Mouse (Mus musculus): ENCODE data around the gene Zbtb45. TPM values are rescaled to one million over a fixed set of nuclear protein-coding genes. Genes with fewer than 3 reads are reported as not detected.

The Zbtb45 gene
- polyA plus RNA-seq, 1 experiment from 2014 or later: 28.2 TPM

- H3K27ac ChIP-seq (ENCODE audit: low read length): peak overlapping the region; percentile 100; the same call in 1 of the 2 replicates
- no peak for ATAC-seq (ENCODE audit: low read depth)
- H3K4me3 ChIP-seq (ENCODE audit: low read length): peak overlapping the region; percentile 83
- 0 out of 2 replicates have a peak, but pooled peaks cover 3% of the 10 kb centered on the region for H3K27me3 ChIP-seq (ENCODE audit: control insufficient read depth, insufficient read depth, low read depth, low read length)
- peak overlapping the region; percentile 97 for H3K9ac ChIP-seq (ENCODE audit: low read length)
- WGBS: 27% methylated on average over 4 of the region's 4 CpGs
- peaks cover 27% of the 10 kb centered on the region for H3K4me1 ChIP-seq (replicated peaks; ENCODE audit: control insufficient read depth, insufficient read depth, low read length)
- H3K36me3 ChIP-seq (ENCODE audit: control insufficient read depth, insufficient read depth, low read length): peaks cover 21% of the 10 kb centered on the region
- no peaks in the 10 kb centered on the region for H3K9me3 ChIP-seq (ENCODE audit: control insufficient read depth, low read length)
- H3K4me2 ChIP-seq (ENCODE audit: low read depth, low read length): peak overlapping the region; percentile 91
These were observed 27.0 kb upstream of the Zbtb45 start for GRCm38 (mm10) chr7:13036806-13037205.

DNA sequence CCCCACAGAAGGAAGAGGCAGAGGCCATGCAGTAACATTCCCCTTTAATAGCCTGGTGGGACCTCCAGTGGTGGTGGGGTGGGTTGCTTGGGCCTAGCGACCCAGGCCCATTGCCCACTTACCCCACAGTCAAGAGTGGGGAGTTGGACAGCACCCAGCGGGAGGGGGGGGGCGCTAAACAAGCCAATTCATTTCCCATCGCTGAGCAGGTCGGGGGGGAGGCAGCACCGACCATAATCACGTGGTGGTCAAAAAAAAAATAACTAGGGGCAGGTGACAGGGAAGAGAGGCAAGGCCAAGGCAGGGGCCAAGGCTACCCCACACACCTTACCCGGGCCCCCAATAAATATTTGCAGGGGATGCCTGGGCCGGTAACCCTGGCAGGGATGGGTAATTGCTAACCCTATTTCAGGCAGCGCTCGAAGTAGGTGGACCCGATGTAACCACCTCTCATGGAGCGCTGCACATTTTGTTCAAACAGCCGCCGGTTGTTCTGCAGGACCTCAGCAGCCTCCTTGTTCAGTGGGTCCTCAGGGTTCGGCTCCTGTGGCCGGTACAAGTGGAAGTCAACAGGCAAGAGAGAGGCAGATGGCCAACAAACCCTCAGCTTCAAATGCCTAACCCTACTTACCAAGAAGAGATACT lies 25.5 kb upstream of the Zbtb45 start:
- Histone ChIP-seq H3K4me2 (ENCODE audit: low read depth, low read length) (peak overlapping the region; percentile 80), H3K27ac (ENCODE audit: low read length) (peak overlapping the region; percentile 86; the same call in 1 of the 2 replicates), H3K36me3 (ENCODE audit: control insufficient read depth, insufficient read depth, low read length) (peaks cover 34% of the 10 kb centered on the region), H3K4me1 (replicated peaks; ENCODE audit: control insufficient read depth, insufficient read depth, low read length) (peaks cover 27% of the 10 kb centered on the region), H3K27me3 (ENCODE audit: control insufficient read depth, insufficient read depth, low read depth, low read length) (no peaks in the 10 kb centered on the region), H3K9me3 (ENCODE audit: control insufficient read depth, low read length) (no peaks in the 10 kb centered on the region), H3K9ac (ENCODE audit: low read length) (peak overlapping the region; percentile 40; the same call in 1 of the 2 replicates), H3K4me3 (ENCODE audit: low read length) (no peak overlapping the region)
- 76% methylated on average over 17 of the region's 17 CpGs for WGBS
- ATAC-seq (ENCODE audit: low read depth): no peak

- ATAC-seq (ENCODE audit: low read depth): peak; percentile 74
- H3K36me3 ChIP-seq (ENCODE audit: control insufficient read depth, insufficient read depth, low read length): peaks cover 43% of the 10 kb centered on the region
These were observed 24.5 kb upstream of the Zbtb45 start, which contains the start of gene Chmp2a for GRCm38 (mm10) chr7:13034148-13034977. Gene Chmp2a, minus strand, starts transcription at chr7:13034807.

GRCm38 (mm10) chr7:13033451-13034147 lies 23.8 kb upstream of the Zbtb45 start:
- Histone ChIP-seq H3K4me2 (ENCODE audit: low read depth, low read length) (peak overlapping the region; percentile 80), H3K27me3 (ENCODE audit: control insufficient read depth, insufficient read depth, low read depth, low read length) (no peaks in the 10 kb centered on the region), H3K36me3 (ENCODE audit: control insufficient read depth, insufficient read depth, low read length) (peaks cover 51% of the 10 kb centered on the region), H3K27ac (ENCODE audit: low read length) (peak overlapping the region; percentile 86), H3K4me3 (ENCODE audit: low read length) (peak overlapping the region; percentile 67), H3K4me1 (replicated peaks; ENCODE audit: control insufficient read depth, insufficient read depth, low read length) (peaks cover 20% of the 10 kb centered on the region), H3K9me3 (ENCODE audit: control insufficient read depth, low read length) (no peaks in the 10 kb centered on the region), H3K9ac (ENCODE audit: low read length) (peak overlapping the region; percentile 77)
- 38% methylated on average over 13 of the region's 13 CpGs for WGBS
- no peak for ATAC-seq (ENCODE audit: low read depth)

More at GRCm38 (mm10) chr7:13034148-13034977, 24.5 kb upstream of the Zbtb45 start, which contains the start of gene Chmp2a:
- H3K27me3 ChIP-seq (ENCODE audit: control insufficient read depth, insufficient read depth, low read depth, low read length): no peaks in the 10 kb centered on the region
- peak within 1 kb of the TSS; percentile 67 for H3K4me3 ChIP-seq (ENCODE audit: low read length)
- no peaks in the 10 kb centered on the region for H3K9me3 ChIP-seq (ENCODE audit: control insufficient read depth, low read length)
- peak within 1 kb of the TSS; percentile 80 for H3K4me2 ChIP-seq (ENCODE audit: low read depth, low read length)
- WGBS: 0% methylated on average over 45 of the region's 45 CpGs
- H3K4me1 ChIP-seq (replicated peaks; ENCODE audit: control insufficient read depth, insufficient read depth, low read length): peaks cover 27% of the 10 kb centered on the region
- H3K9ac ChIP-seq (ENCODE audit: low read length): peak within 1 kb of the TSS; percentile 77
- H3K27ac ChIP-seq (ENCODE audit: low read length): peak within 1 kb of the TSS; percentile 86

- Histone ChIP-seq H3K4me2 (ENCODE audit: low read depth, low read length) (no peak overlapping the region), H3K4me3 (ENCODE audit: low read length) (no peak overlapping the region), H3K36me3 (ENCODE audit: control insufficient read depth, insufficient read depth, low read length) (peaks cover 61% of the 10 kb centered on the region), H3K4me1 (replicated peaks; ENCODE audit: control insufficient read depth, insufficient read depth, low read length) (peaks cover 20% of the 10 kb centered on the region), H3K9me3 (ENCODE audit: control insufficient read depth, low read length) (no peaks in the 10 kb centered on the region), H3K9ac (ENCODE audit: low read length) (no peak overlapping the region), H3K27ac (ENCODE audit: low read length) (no peak overlapping the region), H3K27me3 (ENCODE audit: control insufficient read depth, insufficient read depth, low read depth, low read length) (no peaks in the 10 kb centered on the region)
- ATAC-seq (ENCODE audit: low read depth): no peak
- 83% methylated on average over 7 of the region's 7 CpGs for WGBS
These were observed 22.7 kb upstream of the Zbtb45 start for GRCm38 (mm10) chr7:13032541-13032940.

- 86% methylated on average over 2 of the region's 2 CpGs for WGBS
- H3K36me3 ChIP-seq (ENCODE audit: control insufficient read depth, insufficient read depth, low read length): peaks cover 65% of the 10 kb centered on the region
- H3K4me2 ChIP-seq (ENCODE audit: low read depth, low read length): no peak overlapping the region
- no peaks in the 10 kb centered on the region for H3K27me3 ChIP-seq (ENCODE audit: control insufficient read depth, insufficient read depth, low read depth, low read length)
- no peak for ATAC-seq (ENCODE audit: low read depth)
- H3K9ac ChIP-seq (ENCODE audit: low read length): no peak overlapping the region
- peaks cover 20% of the 10 kb centered on the region for H3K4me1 ChIP-seq (replicated peaks; ENCODE audit: control insufficient read depth, insufficient read depth, low read length)
- no peak overlapping the region for H3K4me3 ChIP-seq (ENCODE audit: low read length)
- no peak overlapping the region for H3K27ac ChIP-seq (ENCODE audit: low read length)
- H3K9me3 ChIP-seq (ENCODE audit: control insufficient read depth, low read length): no peaks in the 10 kb centered on the region
These were observed 22.1 kb upstream of the Zbtb45 start for GRCm38 (mm10) chr7:13031983-13032382.

DNA sequence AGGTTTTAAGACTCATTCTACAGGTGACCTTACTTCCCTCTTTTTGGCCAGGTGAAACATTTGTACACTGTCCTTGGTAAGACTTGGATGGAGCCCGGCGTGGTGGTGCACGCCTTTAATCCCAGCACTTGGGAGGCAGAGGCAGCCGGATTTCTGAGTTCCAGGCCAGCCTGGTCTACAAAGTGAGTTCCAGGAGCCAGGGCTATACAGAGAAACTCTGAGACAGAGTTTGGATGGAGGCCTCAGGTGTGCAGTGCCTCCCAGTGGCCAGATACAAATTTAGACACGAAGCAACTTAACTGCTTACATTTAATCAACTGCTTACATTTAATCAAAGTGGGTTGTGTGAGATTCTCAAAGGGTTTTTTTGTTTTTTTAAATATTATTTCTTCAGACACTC lies 21.2 kb upstream of the Zbtb45 start:
- H3K9ac ChIP-seq (ENCODE audit: low read length): no peak overlapping the region
- ATAC-seq (ENCODE audit: low read depth): no peak
- 61% methylated on average over 5 of the region's 5 CpGs for WGBS
- peaks cover 17% of the 10 kb centered on the region for H3K4me1 ChIP-seq (replicated peaks; ENCODE audit: control insufficient read depth, insufficient read depth, low read length)
- H3K9me3 ChIP-seq (ENCODE audit: control insufficient read depth, low read length): no peaks in the 10 kb centered on the region
- no peak overlapping the region for H3K27ac ChIP-seq (ENCODE audit: low read length)
- no peak overlapping the region for H3K4me3 ChIP-seq (ENCODE audit: low read length)
- no peaks in the 10 kb centered on the region for H3K27me3 ChIP-seq (ENCODE audit: control insufficient read depth, insufficient read depth, low read depth, low read length)
- H3K36me3 ChIP-seq (ENCODE audit: control insufficient read depth, insufficient read depth, low read length): peaks cover 70% of the 10 kb centered on the region
- H3K4me2 ChIP-seq (ENCODE audit: low read depth, low read length): no peak overlapping the region

GRCm38 (mm10) chr7:13028986-13029385 lies 19.2 kb upstream of the Zbtb45 start:
- Histone ChIP-seq H3K4me1 (replicated peaks; ENCODE audit: control insufficient read depth, insufficient read depth, low read length) (peaks cover 21% of the 10 kb centered on the region), H3K4me3 (ENCODE audit: low read length) (no peak overlapping the region), H3K9me3 (ENCODE audit: control insufficient read depth, low read length) (no peaks in the 10 kb centered on the region), H3K27me3 (ENCODE audit: control insufficient read depth, insufficient read depth, low read depth, low read length) (no peaks in the 10 kb centered on the region), H3K9ac (ENCODE audit: low read length) (no peak overlapping the region), H3K4me2 (ENCODE audit: low read depth, low read length) (no peak overlapping the region), H3K27ac (ENCODE audit: low read length) (no peak overlapping the region), H3K36me3 (ENCODE audit: control insufficient read depth, insufficient read depth, low read length) (peaks cover 65% of the 10 kb centered on the region)
- ATAC-seq (ENCODE audit: low read depth): no peak
- 89% methylated on average over 4 of the region's 4 CpGs for WGBS

Measured in lung, embryonic 16.5 days (tissue).